Comparison of ENCODE assay signal across 22 mouse cellular contexts in genomic region chr3:28636778-28637177, GRCm38 (mm10).
DNase-seq lines count a peak whose midpoint lies in the region; ATAC-seq and TF ChIP-seq lines count a peak whose summit lies in the region.
"Had no signal": no experiment of that assay in that cellular context is flagged by ENCODE, and none has a peak within 500 bp of the region (broad histone marks: within the 10 kb centered on the region; RNA-seq: fewer than 3 reads in every experiment).

No protein-coding gene starts in this region.

- intact Hi-C loops in heart, adult 2 months (cut with DNase I): no loop called here
- intact Hi-C loops in heart, postnatal 36 days (cut with DNase I): no loop called here

- TF ChIP-seq EP300 in heart, adult 2 months (IDR thresholded peaks at IDR 0.05; ENCODE audit: insufficient read depth, low read depth, low read length): 0 out of 2 replicates have a peak, but pooled peaks have one; percentile 31

- no peak overlapping the region for H3K4me3 ChIP-seq in heart, adult 2 months
- no peak overlapping the region for H3K4me3 ChIP-seq in heart, embryonic 11.5 days (ENCODE audit: low read depth, low read length)
- H3K4me3 ChIP-seq in heart, embryonic 14.5 days (ENCODE audit: control insufficient read depth in 1 of 2, insufficient read depth in 1 of 2, low read depth in 1 of 2, low read length in 2 of 2): no peak overlapping the region
- H3K4me3 ChIP-seq in midbrain, embryonic 11.5 days (ENCODE audit: low read depth, low read length): no peak overlapping the region
- no peak overlapping the region for H3K4me3 ChIP-seq in midbrain, embryonic 13.5 days (replicated peaks)
- H3K4me3 ChIP-seq: hindbrain, embryonic 12.5 days; hindbrain, embryonic 15.5 days had no signal

- DNase-seq in heart, adult 2 months: no peak
- no peak for DNase-seq in heart, postnatal 36 days
- DNase-seq in midbrain, embryonic 11.5 days (ENCODE audit: low spot score, missing footprints): peak; percentile 4
- DNase-seq: adrenal gland, postnatal 10 days; adrenal gland, postnatal 36 days; B cell, adult 2 months; cerebellum, adult 18-20 months; cerebellum, adult 9-10 months; cerebellum, postnatal 14 days; gastrocnemius, postnatal 25 days; kidney, adult 2 months had no signal

- peaks cover 9% of the 10 kb centered on the region for H3K36me3 ChIP-seq in heart, adult 2 months (ENCODE audit: control insufficient read depth, insufficient read depth, low read length)
- H3K36me3 ChIP-seq in heart, embryonic 11.5 days (ENCODE audit: control insufficient read depth, insufficient read depth, low read length): no peaks in the 10 kb centered on the region
- H3K36me3 ChIP-seq in heart, embryonic 14.5 days (ENCODE audit: control insufficient read depth, insufficient read depth, low read length): peaks cover 9% of the 10 kb centered on the region; the same call in 1 of the 2 replicates
- no peaks in the 10 kb centered on the region for H3K36me3 ChIP-seq in midbrain, embryonic 11.5 days (ENCODE audit: control insufficient read depth, insufficient read depth, low read length)
- H3K36me3 ChIP-seq in midbrain, embryonic 13.5 days: peaks cover 55% of the 10 kb centered on the region
- H3K36me3 ChIP-seq: G1E had no signal

- no peak for TF ChIP-seq POLR2A in heart, adult 2 months (IDR thresholded peaks at IDR 0.05; ENCODE audit: insufficient read depth, low read depth, low read length)

- 60% methylated on average over 4 of the region's 4 CpGs for WGBS in heart, adult 2 months
- 49% methylated on average over 4 of the region's 4 CpGs for WGBS in heart, embryonic 11.5 days (ENCODE audit: insufficient replicate concordance)
- WGBS in heart, embryonic 14.5 days: 32% methylated on average over 4 of the region's 4 CpGs
- WGBS in midbrain, embryonic 11.5 days: 92% methylated on average over 4 of the region's 4 CpGs
- WGBS in midbrain, embryonic 13.5 days: 93% methylated on average over 4 of the region's 4 CpGs

- H3K4me1 ChIP-seq in heart, adult 2 months (ENCODE audit: control insufficient read depth, insufficient read depth, low read length): peaks cover 2% of the 10 kb centered on the region; the same call in 1 of the 2 replicates
- H3K4me1 ChIP-seq in heart, embryonic 11.5 days (ENCODE audit: control insufficient read depth, insufficient read depth, low read length): peaks cover 5% of the 10 kb centered on the region; the same call in 1 of the 2 replicates
- H3K4me1 ChIP-seq in heart, embryonic 14.5 days (ENCODE audit: control insufficient read depth in 2 of 2, insufficient read depth in 2 of 2, low read length in 2 of 2): peaks cover 4 to 21% of the 10 kb centered on the region in 2 experiments
- H3K4me1 ChIP-seq in midbrain, embryonic 11.5 days (ENCODE audit: control insufficient read depth, insufficient read depth, low read length): no peaks in the 10 kb centered on the region
- no peaks in the 10 kb centered on the region for H3K4me1 ChIP-seq in midbrain, embryonic 13.5 days (replicated peaks)
- H3K4me1 ChIP-seq: hindbrain, embryonic 12.5 days; hindbrain, embryonic 15.5 days had no signal

- no peak for ATAC-seq in heart, embryonic 11.5 days (replicated peaks; ENCODE audit: insufficient number of reproducible peaks, low FRiP score, low TSS enrichment)
- ATAC-seq in heart, embryonic 14.5 days (ENCODE audit: insufficient number of reproducible peaks, insufficient read depth, low FRiP score, low read depth): peak; percentile 47; the same call in 1 of the 2 replicates
- ATAC-seq in midbrain, embryonic 11.5 days (ENCODE audit: low FRiP score): no peak
- no peak for ATAC-seq in midbrain, embryonic 13.5 days
- ATAC-seq in erythroid progenitor cell, adult 5-6 weeks (replicated peaks; ENCODE audit: low FRiP score, poor library complexity, severe bottlenecking): no peak
- ATAC-seq: forebrain, embryonic 14.5 days; intestine, postnatal 0 days; Patski had no signal

- no peak overlapping the region for H3K9ac ChIP-seq in heart, adult 2 months (ENCODE audit: low read depth, low read length)
- H3K9ac ChIP-seq in heart, embryonic 11.5 days (ENCODE audit: low read depth, low read length): no peak overlapping the region
- no peak overlapping the region for H3K9ac ChIP-seq in heart, embryonic 14.5 days (ENCODE audit: low read length)
- no peak overlapping the region for H3K9ac ChIP-seq in midbrain, embryonic 11.5 days (ENCODE audit: low read length)
- no peak overlapping the region for H3K9ac ChIP-seq in midbrain, embryonic 13.5 days (replicated peaks)
- H3K9ac ChIP-seq: hindbrain, embryonic 12.5 days; hindbrain, embryonic 15.5 days had no signal

- no peak for TF ChIP-seq CTCF in heart, adult 2 months (IDR thresholded peaks at IDR 0.05)

- H3K27ac ChIP-seq in heart, adult 2 months: no peak overlapping the region
- H3K27ac ChIP-seq in heart, embryonic 11.5 days (ENCODE audit: low read depth, low read length): no peak overlapping the region
- peak overlapping the region in 1 of 2 experiments; percentile 35; a peak in 1 of 4 replicates for H3K27ac ChIP-seq in heart, embryonic 14.5 days (replicated peaks in 1 of 2; ENCODE audit: control insufficient read depth in 1 of 2, insufficient read depth in 1 of 2, low read depth in 2 of 2, low read length in 2 of 2)
- no peak overlapping the region for H3K27ac ChIP-seq in midbrain, embryonic 11.5 days (ENCODE audit: low read depth, low read length)
- no peak overlapping the region for H3K27ac ChIP-seq in midbrain, embryonic 13.5 days
- H3K27ac ChIP-seq: hindbrain, embryonic 12.5 days; hindbrain, embryonic 15.5 days had no signal

- no peak overlapping the region; the same call in 1 of the 2 replicates for H3K4me2 ChIP-seq in heart, embryonic 11.5 days
- peak overlapping the region; percentile 26; the same call in 1 of the 2 replicates for H3K4me2 ChIP-seq in heart, embryonic 14.5 days (ENCODE audit: low read length)
- H3K4me2 ChIP-seq in midbrain, embryonic 11.5 days: no peak overlapping the region
- no peak overlapping the region for H3K4me2 ChIP-seq in midbrain, embryonic 13.5 days (replicated peaks)
- H3K4me2 ChIP-seq: hindbrain, embryonic 12.5 days; hindbrain, embryonic 15.5 days had no signal

- H3K79me2 ChIP-seq in heart, adult 2 months (replicated peaks; ENCODE audit: control insufficient read depth, insufficient read depth, low read length): no peaks in the 10 kb centered on the region

- no peaks in the 10 kb centered on the region for H3K27me3 ChIP-seq in heart, adult 2 months (ENCODE audit: control insufficient read depth, insufficient read depth, low read length)
- no peaks in the 10 kb centered on the region for H3K27me3 ChIP-seq in heart, embryonic 11.5 days (ENCODE audit: control insufficient read depth, insufficient read depth, low read length)
- H3K27me3 ChIP-seq in heart, embryonic 14.5 days (ENCODE audit: control insufficient read depth, insufficient read depth, low read length): no peaks in the 10 kb centered on the region
- H3K27me3 ChIP-seq in midbrain, embryonic 11.5 days (ENCODE audit: control insufficient read depth, insufficient read depth, low read length): no peaks in the 10 kb centered on the region
- no peaks in the 10 kb centered on the region for H3K27me3 ChIP-seq in midbrain, embryonic 13.5 days
- H3K27me3 ChIP-seq: CH12.LX; hindbrain, embryonic 12.5 days; hindbrain, embryonic 15.5 days; Patski had no signal

- H3K9me3 ChIP-seq in heart, embryonic 11.5 days (replicated peaks; ENCODE audit: control insufficient read depth, low read length): no peaks in the 10 kb centered on the region
- no peaks in the 10 kb centered on the region for H3K9me3 ChIP-seq in heart, embryonic 14.5 days (ENCODE audit: control insufficient read depth, low read length)
- H3K9me3 ChIP-seq in midbrain, embryonic 11.5 days (ENCODE audit: control insufficient read depth, low read length): no peaks in the 10 kb centered on the region
- no peaks in the 10 kb centered on the region for H3K9me3 ChIP-seq in midbrain, embryonic 13.5 days
- H3K9me3 ChIP-seq: G1E; hindbrain, embryonic 12.5 days; hindbrain, embryonic 15.5 days had no signal
